Mouse (Mus musculus) erythroblast, embryonic 14.5 days (primary cell): ENCODE data around the gene Arid3a. TPM values are rescaled to one million over a fixed set of nuclear protein-coding genes. Genes with fewer than 3 reads are reported as not detected.

Experiments
- H3K27me3 ChIP-seq: 2 replicates; pipeline ENCODE4 v1.6.1; 2012; ENCODE audit warnings: inconsistent platforms; ENCODE audit not compliant: control insufficient read depth
- H3K36me3 ChIP-seq: 2 replicates; pipeline ENCODE4 v1.6.1; 2012; ENCODE audit warnings: mild to moderate bottlenecking, inconsistent platforms; ENCODE audit not compliant: control insufficient read depth
- H3K4me1 ChIP-seq: 2 replicates; pipeline ENCODE4 v1.6.1; 2012; ENCODE audit warnings: inconsistent platforms; ENCODE audit not compliant: control insufficient read depth
- H3K4me3 ChIP-seq: replicated peaks from 2 replicates; pipeline ENCODE3; 2012; ENCODE audit warnings: moderate library complexity, mild to moderate bottlenecking, inconsistent platforms
- H3K9me3 ChIP-seq: 2 replicates; pipeline ENCODE4 v1.6.1; 2012; ENCODE audit warnings: low read length, inconsistent platforms, mixed read lengths; ENCODE audit not compliant: control insufficient read depth
- GATA1 ChIP-seq: IDR thresholded peaks from 2 replicates; pipeline ENCODE4 v1.6.1; 2012; ENCODE audit warnings: low read length, inconsistent platforms, mixed read lengths
- TAL1 ChIP-seq: IDR thresholded peaks from 3 replicates; pipeline ENCODE4 v1.6.1; 2012; ENCODE audit warnings: low read length, inconsistent platforms, mixed read lengths
- polyA plus RNA-seq: library from polyadenylated mRNA; stranded (reverse); fragments of >175 nt; gene quantifications from 2 replicates; pipeline ENCODE4 v1.2.3, GENCODE M21; 2012

The Arid3a gene
- polyA plus RNA-seq, 1 experiment, result 1.4 TPM

- H3K4me1 ChIP-seq, result peaks cover 72% of the 10 kb centered on the region
- H3K9me3 ChIP-seq, result no peaks in the 10 kb centered on the region
- H3K27me3 ChIP-seq, result no peaks in the 10 kb centered on the region
- peaks cover 20% of the 10 kb centered on the region for H3K36me3 ChIP-seq
- TF ChIP-seq GATA1, result no peak
- TF ChIP-seq TAL1, result no peak
- no peak overlapping the region for H3K4me3 ChIP-seq
Measured at GRCm38 (mm10) chr10:79940749-79941148, 13.9 kb downstream of the Arid3a start.

- H3K27me3 ChIP-seq, result no peaks in the 10 kb centered on the region
- no peaks in the 10 kb centered on the region for H3K9me3 ChIP-seq
- H3K36me3 ChIP-seq, result peaks cover 17% of the 10 kb centered on the region
- peaks cover 76% of the 10 kb centered on the region for H3K4me1 ChIP-seq
- TF ChIP-seq GATA1 (no peak), TAL1 (no peak)
- H3K4me3 ChIP-seq, result no peak overlapping the region
Measured at GRCm38 (mm10) chr10:79942988-79943387, 16.1 kb downstream of the Arid3a start.

- Histone ChIP-seq H3K4me3 (no peak overlapping the region), H3K9me3 (no peaks in the 10 kb centered on the region), H3K4me1 (peaks cover 75% of the 10 kb centered on the region), H3K36me3 (peaks cover 15% of the 10 kb centered on the region), H3K27me3 (no peaks in the 10 kb centered on the region)
- TF ChIP-seq GATA1, result no peak
- no peak for TF ChIP-seq TAL1
Measured at GRCm38 (mm10) chr10:79943471-79943901, 16.6 kb downstream of the Arid3a start.

GRCm38 (mm10) chr10:79945507-79946234, 18.8 kb downstream of the Arid3a start:
- no peak for TF ChIP-seq TAL1
- H3K9me3 ChIP-seq, result no peaks in the 10 kb centered on the region
- H3K27me3 ChIP-seq, result no peaks in the 10 kb centered on the region
- H3K4me1 ChIP-seq, result peaks cover 72% of the 10 kb centered on the region
- peaks cover 28% of the 10 kb centered on the region for H3K36me3 ChIP-seq
- H3K4me3 ChIP-seq, result peak overlapping the region; percentile 29

- Histone ChIP-seq H3K4me3 (peak overlapping the region; percentile 43), H3K4me1 (peaks cover 65% of the 10 kb centered on the region), H3K27me3 (no peaks in the 10 kb centered on the region), H3K36me3 (peaks cover 33% of the 10 kb centered on the region), H3K9me3 (no peaks in the 10 kb centered on the region)
- TF ChIP-seq TAL1 (no peak), GATA1 (no peak)
Measured at GRCm38 (mm10) chr10:79946752-79947322, 20.0 kb downstream of the Arid3a start.

- Histone ChIP-seq H3K4me1 (peaks cover 62% of the 10 kb centered on the region), H3K9me3 (no peaks in the 10 kb centered on the region), H3K36me3 (peaks cover 33% of the 10 kb centered on the region), H3K27me3 (no peaks in the 10 kb centered on the region), H3K4me3 (no peak overlapping the region)
- TF ChIP-seq TAL1 (no peak), GATA1 (no peak)
Measured at GRCm38 (mm10) chr10:79947502-79947901, 20.7 kb downstream of the Arid3a start.

- peaks cover 42% of the 10 kb centered on the region for H3K4me1 ChIP-seq
- H3K36me3 ChIP-seq, result peaks cover 41% of the 10 kb centered on the region
- TF ChIP-seq TAL1, result no peak
- no peak overlapping the region for H3K4me3 ChIP-seq
- H3K9me3 ChIP-seq, result no peaks in the 10 kb centered on the region
- H3K27me3 ChIP-seq, result no peaks in the 10 kb centered on the region
Measured at GRCm38 (mm10) chr10:79949873-79950272, 23.0 kb downstream of the Arid3a start.

GRCm38 (mm10) chr10:79950661-79951060, 23.8 kb downstream of the Arid3a start:
- TF ChIP-seq GATA1 (no peak), TAL1 (no peak)
- H3K36me3 ChIP-seq, result peaks cover 38% of the 10 kb centered on the region
- H3K4me1 ChIP-seq, result peaks cover 34% of the 10 kb centered on the region
- no peaks in the 10 kb centered on the region for H3K9me3 ChIP-seq
- H3K4me3 ChIP-seq, result no peak overlapping the region
- H3K27me3 ChIP-seq, result no peaks in the 10 kb centered on the region

GRCm38 (mm10) chr10:79953946-79954345, 27.1 kb downstream of the Arid3a start:
- TF ChIP-seq TAL1 (no peak), GATA1 (no peak)
- peaks cover 21% of the 10 kb centered on the region for H3K4me1 ChIP-seq
- no peak overlapping the region for H3K4me3 ChIP-seq
- peaks cover 5% of the 10 kb centered on the region; the same call in 1 of the 2 replicates for H3K27me3 ChIP-seq
- H3K9me3 ChIP-seq, result no peaks in the 10 kb centered on the region
- H3K36me3 ChIP-seq, result peaks cover 29% of the 10 kb centered on the region
